Mouse (Mus musculus): ENCODE results near the gene Osbpl6. TPM values are rescaled to one million over a fixed set of nuclear protein-coding genes. Genes with fewer than 3 reads are reported as not detected.

Osbpl6 gene
- polyA plus RNA-seq, 1 experiment from 2014 or later = 12.7 TPM

DNA sequence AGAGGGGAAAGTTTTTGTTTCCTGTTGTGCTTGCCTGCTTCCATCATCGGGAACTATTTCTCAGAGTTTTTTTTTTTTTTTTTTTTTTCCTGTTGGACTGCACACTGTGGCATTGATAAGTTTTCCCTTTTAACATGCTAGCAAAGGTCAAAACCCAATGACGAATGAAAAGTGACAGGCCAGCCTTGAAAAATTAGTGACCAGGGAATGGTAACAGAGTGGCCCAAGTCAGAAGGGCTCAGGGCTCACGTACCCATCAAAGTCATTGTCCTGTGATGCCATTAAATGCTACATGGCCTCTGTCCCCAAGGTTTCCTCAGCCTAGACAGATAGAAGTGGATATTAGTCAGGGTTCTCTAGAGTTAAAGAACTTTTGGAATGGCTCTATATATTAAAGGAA lies 107.0 kb downstream of the Osbpl6 start:
- H3K9me3 ChIP-seq (ENCODE audit: control insufficient read depth, low read depth, low read length) = no peaks in the 10 kb centered on the region
- ATAC-seq (ENCODE audit: insufficient number of reproducible peaks, insufficient read depth, low FRiP score, low read depth) = no peak
- no peaks in the 10 kb centered on the region for H3K4me1 ChIP-seq (ENCODE audit: control insufficient read depth, insufficient read depth, low read length)
- H3K4me2 ChIP-seq (replicated peaks; ENCODE audit: low read depth, low read length) = no peak overlapping the region
- H3K4me3 ChIP-seq (ENCODE audit: low read depth, low read length) = no peak overlapping the region
- H3K9ac ChIP-seq (replicated peaks; ENCODE audit: low read depth, low read length) = no peak overlapping the region
- WGBS = 59% methylated on average over 3 of the region's 3 CpGs
- no peaks in the 10 kb centered on the region for H3K36me3 ChIP-seq (ENCODE audit: control insufficient read depth, insufficient read depth, low read length)
- H3K27ac ChIP-seq (ENCODE audit: low read length) = no peak overlapping the region
- H3K27me3 ChIP-seq (ENCODE audit: control insufficient read depth, insufficient read depth, low read length) = no peaks in the 10 kb centered on the region

DNA sequence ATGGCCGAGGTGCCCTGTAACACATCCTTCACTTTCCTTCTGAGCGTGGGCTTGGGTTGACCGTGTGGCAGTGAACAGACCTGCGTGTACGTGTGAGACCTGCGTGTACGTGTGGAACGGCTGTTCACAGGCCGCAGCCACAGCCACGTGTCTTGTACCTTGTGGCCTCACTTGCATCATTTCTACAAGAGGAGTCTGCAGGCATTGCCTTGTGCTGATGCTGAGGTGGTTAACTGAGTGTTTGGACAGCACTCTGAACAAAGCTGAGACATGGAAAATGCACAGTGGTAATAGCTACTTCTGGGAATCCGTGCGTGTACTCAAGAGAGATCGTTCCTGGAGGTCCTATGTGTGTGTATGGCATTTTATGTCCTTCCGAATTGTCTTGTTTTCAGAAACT lies 111.2 kb downstream of the Osbpl6 start:
- no peaks in the 10 kb centered on the region for H3K9me3 ChIP-seq (ENCODE audit: control insufficient read depth, low read depth, low read length)
- no peak overlapping the region for H3K4me3 ChIP-seq (ENCODE audit: low read depth, low read length)
- ATAC-seq (ENCODE audit: insufficient number of reproducible peaks, insufficient read depth, low FRiP score, low read depth) = no peak
- H3K27me3 ChIP-seq (ENCODE audit: control insufficient read depth, insufficient read depth, low read length) = no peaks in the 10 kb centered on the region
- H3K27ac ChIP-seq (ENCODE audit: low read length) = no peak overlapping the region
- no peaks in the 10 kb centered on the region for H3K36me3 ChIP-seq (ENCODE audit: control insufficient read depth, insufficient read depth, low read length)
- H3K9ac ChIP-seq (replicated peaks; ENCODE audit: low read depth, low read length) = no peak overlapping the region
- no peaks in the 10 kb centered on the region for H3K4me1 ChIP-seq (ENCODE audit: control insufficient read depth, insufficient read depth, low read length)
- H3K4me2 ChIP-seq (replicated peaks; ENCODE audit: low read depth, low read length) = no peak overlapping the region
- WGBS = 82% methylated on average over 14 of the region's 14 CpGs

DNA sequence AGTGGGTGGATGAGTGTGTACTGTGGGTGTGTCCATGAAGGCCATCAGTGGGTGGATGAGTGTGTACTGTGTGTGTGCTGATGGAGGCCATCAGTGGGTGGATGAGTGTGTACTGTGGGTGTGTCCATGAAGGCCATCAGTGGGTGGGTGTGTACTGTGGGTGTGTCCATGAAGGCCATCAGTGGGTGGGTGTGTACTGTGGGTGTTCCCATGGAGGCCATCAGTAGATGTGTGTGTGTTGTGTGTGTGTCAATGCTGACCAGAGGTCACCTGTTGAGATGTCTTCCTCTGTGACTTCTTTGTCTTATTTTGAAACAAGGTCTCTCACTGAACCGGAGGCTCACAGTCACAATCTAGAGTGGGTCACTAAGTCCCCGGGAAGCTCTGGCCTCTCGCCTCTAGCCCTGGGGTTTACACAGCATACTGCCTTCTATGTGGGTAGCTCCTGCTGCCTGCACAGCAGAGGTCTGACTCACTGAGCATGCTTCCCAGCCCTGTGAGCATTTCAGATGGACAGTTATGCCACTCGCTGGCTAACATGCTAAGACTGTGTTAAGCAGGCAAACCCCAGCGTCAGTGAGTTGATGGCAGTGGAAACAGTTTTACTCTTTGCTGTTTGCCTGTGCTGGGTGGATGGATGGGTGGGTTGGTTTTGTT lies 112.2 kb downstream of the Osbpl6 start:
- H3K36me3 ChIP-seq (ENCODE audit: control insufficient read depth, insufficient read depth, low read length) = no peaks in the 10 kb centered on the region
- 88% methylated on average over 5 of the region's 5 CpGs for WGBS
- H3K4me1 ChIP-seq (ENCODE audit: control insufficient read depth, insufficient read depth, low read length) = no peaks in the 10 kb centered on the region
- no peak overlapping the region for H3K4me2 ChIP-seq (replicated peaks; ENCODE audit: low read depth, low read length)
- no peak overlapping the region for H3K9ac ChIP-seq (replicated peaks; ENCODE audit: low read depth, low read length)
- peak; percentile 49; the same call in 1 of the 2 replicates for ATAC-seq (ENCODE audit: insufficient number of reproducible peaks, insufficient read depth, low FRiP score, low read depth)
- H3K9me3 ChIP-seq (ENCODE audit: control insufficient read depth, low read depth, low read length) = no peaks in the 10 kb centered on the region
- no peak overlapping the region for H3K27ac ChIP-seq (ENCODE audit: low read length)
- no peak overlapping the region for H3K4me3 ChIP-seq (ENCODE audit: low read depth, low read length)
- no peaks in the 10 kb centered on the region for H3K27me3 ChIP-seq (ENCODE audit: control insufficient read depth, insufficient read depth, low read length)

DNA sequence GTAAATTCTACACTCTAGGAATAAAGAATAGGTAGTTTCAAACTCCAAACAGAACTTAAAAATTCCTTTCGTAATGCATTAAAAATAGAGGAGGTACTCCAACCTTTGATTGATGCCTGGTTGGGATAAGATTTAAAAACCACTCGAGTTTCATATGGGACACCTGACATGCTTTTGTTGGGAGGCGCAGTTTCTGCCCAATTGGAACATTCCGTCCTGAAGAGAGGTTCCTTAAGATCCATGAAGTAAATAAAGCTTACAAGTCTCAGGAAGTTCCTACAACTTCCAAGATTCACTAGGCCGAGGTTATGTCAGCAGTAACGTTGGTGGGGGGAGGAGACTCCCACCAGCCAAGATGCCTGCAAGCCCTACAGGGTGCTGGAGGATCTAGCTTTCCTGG lies 115.3 kb downstream of the Osbpl6 start:
- Histone ChIP-seq H3K4me2 (replicated peaks; ENCODE audit: low read depth, low read length) (no peak overlapping the region), H3K9me3 (ENCODE audit: control insufficient read depth, low read depth, low read length) (no peaks in the 10 kb centered on the region), H3K4me3 (ENCODE audit: low read depth, low read length) (no peak overlapping the region), H3K4me1 (ENCODE audit: control insufficient read depth, insufficient read depth, low read length) (no peaks in the 10 kb centered on the region), H3K9ac (replicated peaks; ENCODE audit: low read depth, low read length) (no peak overlapping the region), H3K27ac (ENCODE audit: low read length) (no peak overlapping the region), H3K27me3 (ENCODE audit: control insufficient read depth, insufficient read depth, low read length) (no peaks in the 10 kb centered on the region), H3K36me3 (ENCODE audit: control insufficient read depth, insufficient read depth, low read length) (no peaks in the 10 kb centered on the region)
- ATAC-seq (ENCODE audit: insufficient number of reproducible peaks, insufficient read depth, low FRiP score, low read depth) = no peak
- 73% methylated on average over 6 of the region's 6 CpGs for WGBS

DNA sequence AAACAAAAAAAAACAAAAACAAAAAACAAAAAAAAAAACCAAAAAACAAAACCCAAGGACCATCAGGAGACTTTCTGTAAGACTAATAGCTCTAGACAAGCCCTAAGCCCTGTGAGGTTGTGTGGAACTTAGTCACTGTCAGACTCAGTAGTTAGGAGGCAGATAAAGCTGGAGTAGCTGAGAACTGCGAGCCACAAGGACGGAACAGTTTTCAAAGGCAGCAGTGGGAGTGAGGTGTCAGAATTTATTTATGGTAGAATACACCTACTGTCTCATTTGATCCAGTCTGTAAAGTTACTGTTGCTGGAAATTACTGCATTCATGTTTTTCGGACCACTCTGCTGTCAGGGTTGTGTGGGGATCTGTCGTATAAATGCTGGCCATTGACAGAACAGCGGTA lies 118.1 kb downstream of the Osbpl6 start:
- ATAC-seq (ENCODE audit: insufficient number of reproducible peaks, insufficient read depth, low FRiP score, low read depth) = no peak

DNA sequence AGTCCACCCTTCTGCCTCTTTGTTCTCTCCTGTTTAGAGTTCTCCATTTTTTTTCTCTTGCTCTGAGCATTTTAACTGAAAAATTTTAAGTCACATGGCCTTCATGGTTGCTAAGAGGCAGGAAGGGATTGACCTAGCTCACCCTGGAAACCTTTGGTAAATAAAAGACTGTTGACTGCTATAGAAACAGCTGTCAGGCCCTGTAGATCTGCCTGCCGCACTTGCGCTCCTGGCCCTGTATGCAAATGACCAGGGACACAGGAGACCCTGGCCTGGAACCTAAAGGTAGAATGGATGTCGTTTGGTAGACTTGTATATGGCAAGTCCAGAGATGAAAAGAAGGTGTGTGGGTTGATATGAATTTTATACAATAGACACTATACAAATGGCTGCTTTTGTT lies 119.3 kb downstream of the Osbpl6 start:
- no peaks in the 10 kb centered on the region for H3K36me3 ChIP-seq (ENCODE audit: control insufficient read depth, insufficient read depth, low read length)
- ATAC-seq (ENCODE audit: insufficient number of reproducible peaks, insufficient read depth, low FRiP score, low read depth) = no peak
- no peaks in the 10 kb centered on the region for H3K27me3 ChIP-seq (ENCODE audit: control insufficient read depth, insufficient read depth, low read length)
- H3K4me1 ChIP-seq (ENCODE audit: control insufficient read depth, insufficient read depth, low read length) = no peaks in the 10 kb centered on the region
- no peak overlapping the region for H3K9ac ChIP-seq (replicated peaks; ENCODE audit: low read depth, low read length)
- H3K4me2 ChIP-seq (replicated peaks; ENCODE audit: low read depth, low read length) = no peak overlapping the region
- H3K9me3 ChIP-seq (ENCODE audit: control insufficient read depth, low read depth, low read length) = no peaks in the 10 kb centered on the region
- no peak overlapping the region for H3K27ac ChIP-seq (ENCODE audit: low read length)
- H3K4me3 ChIP-seq (ENCODE audit: low read depth, low read length) = no peak overlapping the region
- WGBS = 48% methylated on average over 3 of the region's 3 CpGs

More for the DNA sequence above, 118.1 kb downstream of the Osbpl6 start:
- Histone ChIP-seq H3K4me3 (ENCODE audit: low read depth, low read length) (no peak overlapping the region), H3K27me3 (ENCODE audit: control insufficient read depth, insufficient read depth, low read length) (no peaks in the 10 kb centered on the region), H3K4me2 (replicated peaks; ENCODE audit: low read depth, low read length) (no peak overlapping the region), H3K36me3 (ENCODE audit: control insufficient read depth, insufficient read depth, low read length) (no peaks in the 10 kb centered on the region), H3K27ac (ENCODE audit: low read length) (no peak overlapping the region), H3K9me3 (ENCODE audit: control insufficient read depth, low read depth, low read length) (no peaks in the 10 kb centered on the region), H3K9ac (replicated peaks; ENCODE audit: low read depth, low read length) (no peak overlapping the region), H3K4me1 (ENCODE audit: control insufficient read depth, insufficient read depth, low read length) (no peaks in the 10 kb centered on the region)
- 84% methylated on average over 5 of the region's 5 CpGs for WGBS

DNA sequence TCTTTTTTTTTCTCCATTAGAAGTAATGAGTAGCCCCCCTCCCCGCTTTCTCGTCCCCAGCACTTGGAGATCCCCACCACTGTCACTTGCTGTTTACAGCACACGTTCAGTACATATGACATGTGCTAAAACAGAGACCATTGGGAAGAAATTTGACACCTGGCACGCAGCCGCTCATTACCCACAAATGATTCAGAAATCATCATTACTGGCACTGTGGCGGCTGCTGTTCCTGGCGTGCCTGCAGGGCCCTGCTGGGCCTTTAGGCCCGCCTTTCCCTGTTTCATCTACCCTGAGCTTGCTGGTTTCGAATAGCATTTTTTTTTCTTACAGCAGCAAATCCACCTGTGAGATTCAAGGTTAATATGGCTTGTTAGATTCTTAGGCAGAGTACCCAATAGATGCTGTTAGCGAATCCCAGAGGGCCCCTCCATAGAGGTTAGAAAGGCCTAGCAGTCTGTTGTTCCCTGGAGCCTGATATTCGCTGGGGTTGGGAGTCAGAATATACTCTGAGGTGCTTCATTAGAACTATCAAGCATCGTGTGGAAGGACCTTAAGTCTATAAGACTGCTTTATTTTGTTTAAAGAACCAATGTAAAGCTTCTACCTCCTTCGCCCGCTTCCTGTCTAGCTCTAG lies 126.3 kb downstream of the Osbpl6 start:
- 72% methylated on average over 14 of the region's 14 CpGs for WGBS
- H3K4me1 ChIP-seq (ENCODE audit: control insufficient read depth, insufficient read depth, low read length) = no peaks in the 10 kb centered on the region
- no peaks in the 10 kb centered on the region for H3K27me3 ChIP-seq (ENCODE audit: control insufficient read depth, insufficient read depth, low read length)
- H3K9me3 ChIP-seq (ENCODE audit: control insufficient read depth, low read depth, low read length) = no peaks in the 10 kb centered on the region
- H3K36me3 ChIP-seq (ENCODE audit: control insufficient read depth, insufficient read depth, low read length) = no peaks in the 10 kb centered on the region
- H3K4me3 ChIP-seq (ENCODE audit: low read depth, low read length) = no peak overlapping the region
- no peak overlapping the region for H3K4me2 ChIP-seq (replicated peaks; ENCODE audit: low read depth, low read length)
- no peak overlapping the region for H3K27ac ChIP-seq (ENCODE audit: low read length)
- no peak for ATAC-seq (ENCODE audit: insufficient number of reproducible peaks, insufficient read depth, low FRiP score, low read depth)
- H3K9ac ChIP-seq (replicated peaks; ENCODE audit: low read depth, low read length) = no peak overlapping the region

DNA sequence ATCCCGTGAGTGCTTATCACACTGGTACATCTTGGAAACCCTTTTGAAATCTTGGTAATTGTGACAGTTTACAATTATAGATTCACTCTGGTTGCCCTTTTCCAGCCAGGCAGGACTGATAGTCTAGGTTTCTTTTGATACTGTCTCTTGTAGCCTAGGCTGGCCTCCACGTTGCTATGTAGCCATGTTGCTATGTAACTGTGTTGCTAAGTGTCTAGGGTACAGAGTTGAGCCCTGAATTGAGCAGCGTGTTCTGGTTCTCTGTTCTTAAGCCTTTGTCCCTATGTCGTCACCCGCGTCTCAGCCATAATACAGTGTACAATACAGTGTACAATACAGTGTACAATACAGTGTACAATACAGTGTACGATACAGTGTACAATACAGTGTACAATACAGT lies 128.6 kb downstream of the Osbpl6 start:
- ATAC-seq (ENCODE audit: insufficient number of reproducible peaks, insufficient read depth, low FRiP score, low read depth) = no peak
- 74% methylated on average over 7 of the region's 7 CpGs for WGBS

DNA sequence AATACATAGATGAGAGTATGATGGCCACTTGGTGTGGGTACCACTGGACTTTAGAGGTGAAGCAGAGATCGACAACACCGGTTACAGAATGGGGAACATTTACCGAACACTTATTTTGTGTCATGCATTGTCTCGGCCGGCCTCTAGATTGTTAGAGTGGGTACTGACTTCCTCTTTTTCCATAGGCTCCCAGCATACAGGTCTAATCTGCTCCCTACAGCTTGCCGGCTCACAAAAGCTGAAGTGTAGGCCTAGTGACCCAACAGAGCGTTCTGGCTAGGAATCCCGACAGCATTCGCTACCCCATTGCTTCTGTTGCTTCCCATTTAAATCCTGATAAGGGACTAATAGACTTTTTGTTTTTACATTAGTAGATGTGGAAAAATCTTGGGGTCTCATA lies 135.6 kb downstream of the Osbpl6 start:
- 0 out of 2 replicates have a peak, but pooled peaks cover 3% of the 10 kb centered on the region for H3K4me1 ChIP-seq (ENCODE audit: control insufficient read depth, insufficient read depth, low read length)
- WGBS = 89% methylated on average over 9 of the region's 9 CpGs
- no peak overlapping the region for H3K4me2 ChIP-seq (replicated peaks; ENCODE audit: low read depth, low read length)
- H3K27me3 ChIP-seq (ENCODE audit: control insufficient read depth, insufficient read depth, low read length) = no peaks in the 10 kb centered on the region
- H3K4me3 ChIP-seq (ENCODE audit: low read depth, low read length) = no peak overlapping the region
- no peak overlapping the region for H3K27ac ChIP-seq (ENCODE audit: low read length)
- H3K9ac ChIP-seq (replicated peaks; ENCODE audit: low read depth, low read length) = no peak overlapping the region
- no peaks in the 10 kb centered on the region for H3K9me3 ChIP-seq (ENCODE audit: control insufficient read depth, low read depth, low read length)
- no peaks in the 10 kb centered on the region for H3K36me3 ChIP-seq (ENCODE audit: control insufficient read depth, insufficient read depth, low read length)
- no peak for ATAC-seq (ENCODE audit: insufficient number of reproducible peaks, insufficient read depth, low FRiP score, low read depth)

More for the DNA sequence above, 128.6 kb downstream of the Osbpl6 start:
- no peak overlapping the region for H3K4me3 ChIP-seq (ENCODE audit: low read depth, low read length)
- no peak overlapping the region for H3K9ac ChIP-seq (replicated peaks; ENCODE audit: low read depth, low read length)
- H3K4me2 ChIP-seq (replicated peaks; ENCODE audit: low read depth, low read length) = no peak overlapping the region
- no peaks in the 10 kb centered on the region for H3K27me3 ChIP-seq (ENCODE audit: control insufficient read depth, insufficient read depth, low read length)
- 0 out of 2 replicates have a peak, but pooled peaks cover 1% of the 10 kb centered on the region for H3K4me1 ChIP-seq (ENCODE audit: control insufficient read depth, insufficient read depth, low read length)
- no peaks in the 10 kb centered on the region for H3K36me3 ChIP-seq (ENCODE audit: control insufficient read depth, insufficient read depth, low read length)
- no peaks in the 10 kb centered on the region for H3K9me3 ChIP-seq (ENCODE audit: control insufficient read depth, low read depth, low read length)
- no peak overlapping the region for H3K27ac ChIP-seq (ENCODE audit: low read length)

Measured in stomach, embryonic 14.5 days (tissue).